Mouse (Mus musculus) left cerebral cortex, adult 9 months (tissue): Measurements from ENCODE around the gene Shisa4.
"Not testable (repeated sequence)": the region's sequence is repeated elsewhere in the genome, so short reads cannot be mapped to it uniquely, and the experiment has no call there.

Experiments used
- DNase-seq, 2 experiments: peaks; one replicate each; pipeline ENCODE4 v3.0.0; 2022; ENCODE audit warnings: low spot score in 2 of 2

Gene Shisa4

GRCm38 (mm10) chr1:135374868-135375581 is at the start of gene Shisa4:
Shisa4 (minus strand) TSS chr1:135375237.
- DNase-seq: peak; percentile 71 to 85

- DNase-seq: no peak
Observed at GRCm38 (mm10) chr1:135422772-135423171, 47.7 kb upstream of the Shisa4 start.

GRCm38 (mm10) chr1:135413996-135414395 is 39.0 kb upstream of the Shisa4 start:
- peak in 1 of 2 experiments; percentile 37 for DNase-seq

GRCm38 (mm10) chr1:135412130-135412529 is 37.1 kb upstream of the Shisa4 start:
- no peak for DNase-seq

GRCm38 (mm10) chr1:135410967-135411366 is 35.9 kb upstream of the Shisa4 start:
- DNase-seq: peak in 1 of 2 experiments; percentile 59

GRCm38 (mm10) chr1:135408973-135409372 is 33.9 kb upstream of the Shisa4 start:
- DNase-seq: no peak

- DNase-seq: no peak
Observed at GRCm38 (mm10) chr1:135405356-135405755, 30.3 kb upstream of the Shisa4 start.

GRCm38 (mm10) chr1:135401452-135402110 is 26.5 kb upstream of the Shisa4 start:
- DNase-seq: no peak

- no peak for DNase-seq
Observed at GRCm38 (mm10) chr1:135399466-135399865, 24.4 kb upstream of the Shisa4 start.

GRCm38 (mm10) chr1:135385161-135385560 is 10.1 kb upstream of the Shisa4 start:
- DNase-seq: peak in 1 of 2 experiments; percentile 67

GRCm38 (mm10) chr1:135384171-135384570 is 9.1 kb upstream of the Shisa4 start:
- no peak for DNase-seq

- not testable (repeated sequence) for DNase-seq
Observed at GRCm38 (mm10) chr1:135381560-135381959, 6.5 kb upstream of the Shisa4 start.

GRCm38 (mm10) chr1:135380071-135380991 is 5.3 kb upstream of the Shisa4 start:
- DNase-seq: peak; percentile 71 to 86

GRCm38 (mm10) chr1:135379048-135379447 is 4.0 kb upstream of the Shisa4 start:
- DNase-seq: no peak

- peak in 1 of 2 experiments; percentile 84 for DNase-seq
Observed at GRCm38 (mm10) chr1:135378576-135378975, 3.5 kb upstream of the Shisa4 start.

GRCm38 (mm10) chr1:135374175-135374867 is 716 bp downstream of the Shisa4 start:
- no peak for DNase-seq

GRCm38 (mm10) chr1:135373171-135373677 is 1.8 kb downstream of the Shisa4 start:
- DNase-seq: no peak

GRCm38 (mm10) chr1:135369415-135369814 is 5.6 kb downstream of the Shisa4 start:
- no peak for DNase-seq

- no peak for DNase-seq
Observed at GRCm38 (mm10) chr1:135368982-135369381, 6.1 kb downstream of the Shisa4 start.

- DNase-seq: peak; percentile 75 to 92
Observed at GRCm38 (mm10) chr1:135368245-135368644, 6.8 kb downstream of the Shisa4 start.

GRCm38 (mm10) chr1:135367595-135367994 is 7.4 kb downstream of the Shisa4 start:
- DNase-seq: no peak
